In genomic region chr12:69240876-69241275, GRCm38 (mm10) we compare ENCODE assay signal across 8 mouse cellular contexts. TPM values are rescaled to one million over a fixed set of nuclear protein-coding genes. Genes with fewer than 3 reads are reported as not detected.
A peak's percentile ranks its signal among the peaks of the same experiment; 100 is the strongest.
DNase-seq lines count a peak whose midpoint lies in the region; ATAC-seq lines count a peak whose summit lies in the region.

TSS of gene Klhdc1 (plus strand) at chr12:69241176.

- H3K4me2 ChIP-seq in intestine, embryonic 14.5 days (ENCODE audit: low read length), result peak within 1 kb of the TSS; percentile 56
- peak within 1 kb of the TSS; percentile 62 for H3K4me2 ChIP-seq in midbrain, embryonic 12.5 days (replicated peaks)

- peak within 1 kb of the TSS; percentile 61 for H3K4me3 ChIP-seq in intestine, embryonic 14.5 days (ENCODE audit: low read depth, low read length)
- peak within 1 kb of the TSS; percentile 73 for H3K4me3 ChIP-seq in midbrain, embryonic 12.5 days

- peaks cover 5% of the 10 kb centered on the region for H3K4me1 ChIP-seq in intestine, embryonic 14.5 days (replicated peaks; ENCODE audit: control insufficient read depth, insufficient read depth, low read length)
- H3K4me1 ChIP-seq in midbrain, embryonic 12.5 days, result no peaks in the 10 kb centered on the region

- H3K36me3 ChIP-seq in intestine, embryonic 14.5 days (ENCODE audit: control insufficient read depth, insufficient read depth, low read length), result no peaks in the 10 kb centered on the region
- H3K36me3 ChIP-seq in midbrain, embryonic 12.5 days, result no peaks in the 10 kb centered on the region

- ATAC-seq in intestine, embryonic 14.5 days (replicated peaks; ENCODE audit: low FRiP score, low TSS enrichment, low read depth), result no peak
- no peak for ATAC-seq in midbrain, embryonic 12.5 days (ENCODE audit: low FRiP score, low read depth)

- H3K9ac ChIP-seq in intestine, embryonic 14.5 days (ENCODE audit: low read length), result peak within 1 kb of the TSS; percentile 62
- H3K9ac ChIP-seq in midbrain, embryonic 12.5 days (replicated peaks), result peak within 1 kb of the TSS; percentile 85

- H3K27me3 ChIP-seq in intestine, embryonic 14.5 days (replicated peaks; ENCODE audit: control insufficient read depth, insufficient read depth, low read length), result no peaks in the 10 kb centered on the region
- no peaks in the 10 kb centered on the region for H3K27me3 ChIP-seq in midbrain, embryonic 12.5 days

- no peaks in the 10 kb centered on the region for H3K9me3 ChIP-seq in intestine, embryonic 14.5 days (ENCODE audit: control insufficient read depth, low read length)
- no peaks in the 10 kb centered on the region for H3K9me3 ChIP-seq in midbrain, embryonic 12.5 days

- no peak for DNase-seq in adrenal gland, postnatal 25 days
- no peak for DNase-seq in adrenal gland, postnatal 36 days
- DNase-seq in urinary bladder, adult 2 months (ENCODE audit: low spot score), result no peak
- no peak for DNase-seq in urinary bladder, postnatal 14 days (ENCODE audit: low spot score)
- DNase-seq in intestine, embryonic 14.5 days (ENCODE audit: low spot score), result no peak
- DNase-seq in right cerebral cortex, postnatal 25 days, result no peak
- DNase-seq in cerebellum, adult 9-11 months, result no peak

- peak within 1 kb of the TSS; percentile 72 for H3K27ac ChIP-seq in intestine, embryonic 14.5 days (ENCODE audit: low read depth)
- peak within 1 kb of the TSS; percentile 78 for H3K27ac ChIP-seq in midbrain, embryonic 12.5 days (replicated peaks)

- WGBS in intestine, embryonic 14.5 days, result 70% methylated on average over 6 of the region's 6 CpGs
- 74% methylated on average over 6 of the region's 6 CpGs for WGBS in midbrain, embryonic 12.5 days

RNA-seq across cellular contexts. Expression of gene Klhdc1, which starts in this region (rescaled TPM):
- 6.8 and 10.6 TPM in 2 replicates for total RNA-seq in adrenal gland, postnatal 25 days (2021)
- 1 to 10 TPM; 4.9 to 8.0 TPM for total RNA-seq in adrenal gland, postnatal 36 days (2021)
- 8.4 and 14.8 TPM in 2 replicates for polyA plus RNA-seq in urinary bladder, adult 2 months (2012; rRNA removed)
- 7.3 and 7.4 TPM in 2 replicates for polyA plus RNA-seq in intestine, embryonic 14.5 days (2014; fragmentation: Nextera tagmentation; extraction: Ambion mirVana)
- 3.7 and 4.4 TPM in 2 replicates for polyA plus RNA-seq in midbrain, embryonic 12.5 days (2016; fragmentation: Nextera tagmentation; extraction: Ambion mirVana)
